Mouse (Mus musculus): Measurements from ENCODE around the gene Olfr1417.
"Not testable (repeated sequence)": the region's sequence is repeated elsewhere in the genome, so short reads cannot be mapped to it uniquely, and the experiment has no call there.

Gene Olfr1417

GRCm38 (mm10) chr19:11839119-11839518 is at the start of gene Olfr1417:
Gene Olfr1417, minus strand, starts transcription at chr19:11839219.
- no peak for DNase-seq

- no peak for DNase-seq
Observed at GRCm38 (mm10) chr19:11886265-11886664, 47.2 kb upstream of the Olfr1417 start, which contains the start of gene Olfr1420. Gene Olfr1420, plus strand, starts transcription at chr19:11886565.

GRCm38 (mm10) chr19:11878404-11878803 is 39.4 kb upstream of the Olfr1417 start:
- DNase-seq = not testable (repeated sequence)

- no peak for DNase-seq
Observed at GRCm38 (mm10) chr19:11875006-11875405, 36.0 kb upstream of the Olfr1417 start, which contains the start of gene Olfr1419. Gene Olfr1419, minus strand, starts transcription at chr19:11875106.

- DNase-seq = no peak
Observed at GRCm38 (mm10) chr19:11867837-11868236, 28.8 kb upstream of the Olfr1417 start.

DNA sequence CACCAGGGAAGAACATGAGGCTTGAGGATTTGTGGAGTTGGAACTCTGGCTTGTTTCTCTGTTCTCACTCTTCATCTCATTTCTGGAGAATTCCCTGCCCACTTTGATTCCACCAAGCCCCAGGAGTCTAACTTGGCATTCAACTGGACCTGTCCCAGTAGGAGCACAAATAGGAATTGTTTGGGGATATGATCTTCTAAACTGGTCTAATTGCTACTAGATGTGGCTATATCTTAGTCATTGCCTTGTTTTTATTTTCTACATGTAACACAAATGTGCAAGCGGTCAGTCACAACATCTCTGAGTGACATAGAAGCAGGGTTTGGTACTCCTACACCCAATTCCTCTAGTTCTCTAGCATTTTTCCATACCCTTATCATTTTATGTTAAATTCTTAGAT is 21.9 kb upstream of the Olfr1417 start, which contains the start of gene Olfr1418:
Gene Olfr1418 (minus strand): TSS at position 101 of the 400 bp plus-strand sequence.
- no peak for DNase-seq

DNA sequence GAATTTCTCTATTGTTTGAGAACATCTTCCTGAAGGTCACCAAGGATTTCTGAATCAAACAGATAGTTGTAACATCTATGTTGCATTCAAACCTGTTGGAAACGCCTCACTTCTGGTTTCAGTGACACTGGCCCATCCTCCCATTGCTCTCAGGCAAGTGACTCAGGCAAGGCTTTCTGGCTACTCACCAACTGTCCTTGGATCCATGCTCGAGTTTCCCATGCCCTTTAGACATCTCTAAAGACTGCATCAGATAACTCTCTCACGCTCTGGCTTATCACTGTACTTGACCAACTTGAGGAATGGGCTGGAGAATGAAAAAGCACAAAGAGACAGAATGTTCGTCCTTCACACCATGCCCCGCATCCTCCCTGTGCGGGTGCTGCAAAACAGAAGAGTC is 17.5 kb upstream of the Olfr1417 start:
- DNase-seq = no peak

DNA sequence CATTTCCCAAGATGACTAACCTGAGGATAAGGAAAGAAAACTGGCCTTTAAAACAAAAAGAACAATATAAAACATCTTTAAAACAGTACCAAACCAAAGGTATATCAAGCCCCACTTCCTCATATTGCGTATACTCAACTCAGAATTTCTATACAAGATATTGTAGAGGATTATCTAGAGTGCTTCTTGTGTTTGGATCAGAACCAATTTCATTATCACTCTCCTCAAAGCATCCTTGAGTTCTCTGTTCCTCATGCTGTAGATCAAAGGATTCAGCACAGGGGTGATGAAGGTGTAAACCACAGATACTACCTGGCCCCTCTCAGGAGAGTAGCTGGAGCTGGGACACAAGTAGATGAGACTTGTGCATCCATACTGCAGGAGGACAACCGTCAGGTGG is 15.8 kb upstream of the Olfr1417 start:
- no peak for DNase-seq

DNA sequence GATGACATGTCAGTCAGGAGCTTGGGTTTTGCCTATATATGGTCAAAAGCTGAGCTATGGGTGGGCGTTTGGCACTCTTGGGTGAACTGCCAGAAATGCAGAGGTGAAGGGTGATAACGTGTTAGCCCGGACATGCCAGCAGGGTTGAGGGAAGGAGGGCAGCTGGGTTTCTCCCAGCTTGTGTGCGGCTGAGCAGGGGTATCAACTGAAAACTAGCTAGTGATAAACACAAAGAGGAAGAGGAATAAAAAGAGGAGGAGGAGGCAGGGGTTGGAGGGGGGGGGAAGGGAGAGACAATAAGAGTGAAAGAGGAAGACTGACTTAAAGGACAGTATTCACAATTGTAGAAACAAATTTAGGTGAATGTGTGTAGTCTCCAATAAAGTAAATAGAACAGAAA is 13.6 kb upstream of the Olfr1417 start:
- no peak for DNase-seq

- no peak for DNase-seq
Observed at GRCm38 (mm10) chr19:11846333-11846732, 7.3 kb upstream of the Olfr1417 start.

DNA sequence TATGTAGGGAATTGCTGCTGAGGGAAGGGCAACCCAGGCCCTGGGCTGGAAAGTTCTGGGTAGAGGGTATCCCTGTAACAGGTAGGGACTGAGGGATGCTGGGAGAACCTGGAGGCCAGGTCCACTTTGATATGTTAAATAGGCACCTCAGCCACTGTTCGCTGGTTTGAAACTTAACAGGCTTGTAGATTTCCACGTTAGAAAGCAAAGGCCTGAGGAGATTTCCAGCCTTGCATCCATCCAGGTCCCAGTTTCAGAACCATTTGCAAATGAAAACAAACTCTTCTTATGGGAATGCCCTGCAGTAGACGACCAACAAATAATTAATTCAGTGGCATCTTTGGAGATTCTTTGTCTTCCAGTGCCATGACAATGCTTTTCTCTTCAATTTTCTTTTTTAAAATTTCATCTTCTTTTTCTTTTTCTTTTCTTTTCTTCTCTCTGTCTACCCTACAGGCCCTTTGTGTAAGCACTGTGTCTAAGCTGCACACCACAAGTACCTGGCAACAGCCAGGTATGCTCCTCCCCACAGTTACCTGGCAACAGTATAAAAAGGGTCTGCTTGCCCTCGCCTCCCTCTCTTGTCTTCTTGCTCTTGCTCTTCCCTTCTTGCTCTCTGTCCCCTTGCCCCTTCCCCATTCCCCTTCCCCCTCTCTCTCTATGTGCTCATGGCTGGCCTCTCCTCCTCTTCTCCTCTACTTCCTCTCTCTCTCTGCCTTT is 15.5 kb downstream of the Olfr1417 start:
- no peak for DNase-seq

DNA sequence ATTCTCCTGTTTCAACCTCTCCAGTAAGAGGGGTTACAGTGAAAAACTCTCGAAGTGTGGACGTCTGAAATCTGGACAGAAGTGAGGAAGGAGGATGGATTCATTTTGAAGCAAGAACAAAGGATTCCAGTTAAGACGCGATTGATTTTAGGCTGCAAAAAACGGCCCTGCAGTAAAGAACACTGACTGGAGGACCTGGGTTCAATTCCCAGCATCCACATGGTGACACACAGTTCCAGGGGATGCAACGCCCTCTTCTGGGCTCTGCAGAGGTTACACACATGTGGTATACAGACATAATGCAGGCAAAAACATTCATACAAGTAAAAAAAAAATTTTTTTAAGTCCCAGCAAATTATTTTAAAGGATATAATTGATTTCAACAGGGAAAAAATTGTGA is 18.8 kb downstream of the Olfr1417 start:
- no peak for DNase-seq

DNA sequence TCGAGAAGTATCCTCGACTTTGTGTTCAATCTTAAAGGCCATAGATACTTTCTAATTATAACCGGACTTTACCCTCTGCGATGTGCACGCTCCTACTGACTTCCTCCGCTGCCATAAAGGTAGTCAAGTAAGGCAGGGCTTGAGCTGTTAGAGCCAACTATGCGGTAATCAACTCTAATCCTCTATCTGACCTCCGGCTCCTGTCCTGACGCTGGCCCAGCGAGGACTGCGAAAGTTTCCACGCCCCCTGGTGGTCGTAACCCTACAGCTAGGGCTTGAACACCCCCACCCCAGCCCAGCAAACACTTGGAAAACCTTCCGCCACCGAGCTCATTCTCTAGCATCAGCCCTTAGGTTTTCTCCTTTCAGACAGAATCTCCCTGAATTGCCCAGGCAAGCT is 19.2 kb downstream of the Olfr1417 start:
- DNase-seq = peak; percentile 93

- DNase-seq = no peak
Observed at GRCm38 (mm10) chr19:11819143-11819700, 19.8 kb downstream of the Olfr1417 start, which contains the start of gene Stx3. Gene Stx3, minus strand, starts transcription at chr19:11819403.

- peak; percentile 71 for DNase-seq
Observed at GRCm38 (mm10) chr19:11818199-11819142, 20.5 kb downstream of the Olfr1417 start.

DNA sequence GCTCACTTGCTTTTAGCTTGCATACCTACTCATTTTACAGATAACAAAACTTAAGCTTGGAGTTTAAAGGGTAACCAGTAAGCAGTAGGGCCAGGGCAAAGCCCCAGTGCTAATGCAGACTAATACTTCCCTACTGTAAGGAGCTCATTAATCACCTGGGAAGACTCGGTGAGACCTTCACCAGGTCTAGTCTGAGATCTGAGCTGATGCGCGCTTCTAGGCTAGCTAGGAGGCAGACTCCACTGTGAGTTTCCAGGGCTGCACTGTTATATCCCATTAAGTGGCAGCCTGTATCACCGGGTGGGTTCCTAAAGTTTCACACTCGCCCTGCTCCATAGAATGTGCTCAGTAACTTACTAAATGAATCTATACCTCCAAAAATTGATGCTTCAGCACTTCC is 21.4 kb downstream of the Olfr1417 start:
- no peak for DNase-seq

DNA sequence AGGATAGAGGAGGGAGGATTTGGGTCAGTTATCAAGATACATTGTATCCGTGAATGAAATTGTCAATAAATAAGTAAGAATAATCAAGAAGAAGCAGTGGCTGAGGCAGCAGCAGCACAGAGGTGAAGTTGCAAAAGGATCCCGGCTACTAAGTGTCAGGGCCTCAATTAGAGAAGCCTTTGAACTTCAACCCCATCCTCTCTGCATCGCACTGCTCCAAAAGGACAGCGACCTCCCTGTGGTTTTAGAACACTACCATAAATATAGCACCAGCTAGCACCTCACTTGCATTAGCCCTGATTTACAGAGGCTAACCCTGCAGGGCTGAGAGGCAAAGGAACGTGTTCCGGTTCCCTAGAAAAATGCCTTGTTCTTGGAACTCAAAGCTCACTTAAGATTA is 22.3 kb downstream of the Olfr1417 start:
- no peak for DNase-seq

DNA sequence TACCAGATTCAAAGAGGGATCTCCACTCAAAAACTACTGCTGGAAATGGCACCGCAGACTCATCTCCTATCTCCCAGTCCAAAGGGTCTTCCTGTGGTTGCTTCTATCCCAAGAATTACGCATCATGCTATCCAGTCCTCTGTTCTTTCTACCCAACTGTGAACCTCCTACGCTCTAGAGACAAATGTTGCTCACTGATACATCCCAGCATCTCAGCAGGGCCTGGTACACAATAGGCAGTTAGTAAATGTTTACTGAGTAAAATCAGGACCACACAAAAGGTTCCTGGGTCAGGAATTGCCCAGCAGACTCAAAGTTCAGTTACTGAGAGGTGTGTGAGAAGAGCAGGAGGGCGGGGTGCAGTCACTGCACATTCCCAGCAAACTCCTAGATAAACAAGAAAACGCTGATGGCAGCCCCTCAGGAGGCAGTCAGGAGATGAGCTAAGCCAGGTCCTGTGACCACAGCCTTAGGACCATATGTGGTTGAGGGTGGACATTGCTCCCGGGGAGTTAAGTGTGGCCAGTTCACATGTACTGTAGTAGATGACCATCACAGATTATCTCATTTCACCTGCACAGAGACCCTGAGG is 24.2 kb downstream of the Olfr1417 start:
- DNase-seq = no peak

DNA sequence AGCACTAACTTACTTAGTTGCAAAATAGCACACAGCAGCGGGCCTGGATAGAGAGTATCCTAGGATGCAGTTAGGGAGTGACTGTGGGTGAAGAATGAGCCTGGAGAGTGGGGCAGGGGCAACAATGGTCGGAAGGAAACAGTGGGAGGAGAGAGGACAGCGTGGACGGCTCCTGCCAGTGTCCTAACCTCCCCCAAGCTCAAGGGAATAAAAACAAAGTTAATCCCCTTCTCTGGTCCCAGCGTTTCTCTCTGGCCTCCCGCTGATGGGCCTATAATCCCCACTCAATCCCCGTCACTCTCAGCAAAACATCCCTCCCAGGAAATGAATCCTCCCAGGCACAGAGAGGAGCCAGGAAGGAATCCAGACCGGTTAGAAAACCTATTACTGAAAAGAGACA is 25.4 kb downstream of the Olfr1417 start:
- DNase-seq = peak; percentile 47

DNA sequence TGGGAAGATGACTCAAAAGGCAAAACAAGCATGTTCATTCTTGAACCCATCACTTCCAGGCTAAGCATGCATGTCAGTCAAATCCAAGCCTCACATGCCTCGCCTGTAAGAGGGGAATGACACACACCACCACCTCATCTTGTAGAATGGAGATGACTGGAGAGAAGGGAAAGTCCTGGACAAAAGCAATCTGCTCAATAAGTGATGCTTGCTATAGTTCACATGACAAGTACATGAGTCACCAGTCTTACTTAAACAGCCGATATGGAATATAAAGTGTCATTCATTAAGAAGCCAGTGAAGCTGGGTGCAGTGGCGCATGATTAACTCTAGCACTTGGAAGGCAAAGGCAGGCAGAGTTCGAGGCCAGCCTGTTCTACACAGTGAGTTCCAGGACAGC is 25.9 kb downstream of the Olfr1417 start:
- DNase-seq = no peak

GRCm38 (mm10) chr19:11811688-11812365 is 27.2 kb downstream of the Olfr1417 start:
- no peak for DNase-seq

DNA sequence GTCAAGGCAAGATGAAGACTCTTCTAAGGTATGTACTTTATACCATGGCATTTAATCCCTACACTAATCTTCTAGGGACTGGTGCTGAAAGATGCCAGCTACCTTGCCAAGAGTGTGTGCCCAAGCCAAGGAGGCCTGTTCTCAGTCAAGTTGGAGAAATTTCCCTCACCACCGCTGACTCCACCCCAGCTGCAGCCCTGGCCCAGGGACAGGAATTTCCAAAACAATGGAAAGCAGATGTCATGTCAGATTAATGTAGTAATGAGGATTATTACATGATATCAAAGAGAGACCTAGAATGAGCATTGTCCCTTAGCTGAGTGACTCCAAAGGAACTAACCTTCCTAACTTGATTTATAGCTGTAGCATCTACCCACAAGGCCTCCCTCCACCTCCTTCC is 28.2 kb downstream of the Olfr1417 start:
- DNase-seq = peak; percentile 69

Data from lung, postnatal 10 days (tissue).